Mouse (Mus musculus) left cerebral cortex, adult 9 months (tissue): ENCODE measurements at regions not wholly inside any gene's neighbourhood (a gene's known extent, or its start where the extent isn't known, plus 50 kb on each side); places are given as distances from the start of the nearest gene placed in this dataset.

ENCODE experiments used
- DNase-seq, 2 experiments: peaks; one replicate each; pipeline ENCODE4 v3.0.0; 2022; ENCODE audit warnings: low spot score in 2 of 2

DNA sequence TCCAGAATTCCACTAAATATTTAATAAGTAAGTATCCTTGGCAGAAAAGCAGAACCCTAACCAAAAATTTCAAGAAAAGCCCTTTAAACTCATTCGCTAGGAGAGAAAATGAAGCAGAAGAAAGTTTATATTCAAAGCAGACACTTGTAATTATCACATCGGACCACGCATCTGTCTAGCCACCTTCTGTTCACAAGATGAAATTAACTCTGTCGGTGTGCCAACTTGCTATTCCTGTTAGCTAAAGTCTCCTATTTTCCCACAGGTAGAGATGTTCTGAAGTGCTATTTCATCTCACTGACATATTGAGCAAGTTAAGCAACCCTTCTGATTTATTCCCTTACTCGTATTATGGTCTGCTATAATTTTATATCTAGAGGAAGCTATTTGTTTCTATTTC, 239.1 kb upstream of the Gria3 start:
- peak; percentile 3 to 46 for DNase-seq
